Mouse (Mus musculus) C2C12 (cell line): ENCODE measurements around the gene Kansl1l.

Experiments
- CEBPB ChIP-seq: IDR thresholded peaks from one replicate; pipeline ENCODE4 v1.6.1; 2011; ENCODE audit warnings: low read depth, mild to moderate bottlenecking, control low read depth, moderate library complexity
- CTCF ChIP-seq: IDR thresholded peaks from one replicate; pipeline ENCODE4 v1.5.1; 2011; ENCODE audit not compliant: control insufficient read depth, insufficient read depth, insufficient read length

GRCm38 (mm10) chr1:66806821-66807220 is 10.5 kb downstream of the Kansl1l start:
- no peak for TF ChIP-seq CEBPB
- no peak for TF ChIP-seq CTCF
